Mouse (Mus musculus) T-helper 2 cell (primary cell): ENCODE data around the gene Adgrg4.

Experiments
- in situ Hi-C: fragments of 300-600 bp; cut with MboI, MseI; formaldehyde crosslinking; loops from one replicate; pipeline ENCODE4 v1.15.1; 2025; ENCODE audit warnings: high pct_unique_total_duplicates

The Adgrg4 gene

GRCm38 (mm10) chrX:56869863-56870262 is at the start of gene Adgrg4:
TSS of gene Adgrg4 (plus strand) at chrX:56870163.
- in situ Hi-C loops: no loop called here

GRCm38 (mm10) chrX:56821765-56822603 is 48.0 kb upstream of the Adgrg4 start, which contains the start of gene Map7d3:
TSS of gene Map7d3 (minus strand) at chrX:56822326.
- in situ Hi-C loops: no loop called here

GRCm38 (mm10) chrX:56827492-56827891 is 42.5 kb upstream of the Adgrg4 start:
- in situ Hi-C loops: no loop called here

- in situ Hi-C loops: no loop called here
Observed at GRCm38 (mm10) chrX:56835842-56836241, 34.1 kb upstream of the Adgrg4 start.

- in situ Hi-C loops: no loop called here
Observed at GRCm38 (mm10) chrX:56839369-56839768, 30.6 kb upstream of the Adgrg4 start.

GRCm38 (mm10) chrX:56841255-56841654 is 28.7 kb upstream of the Adgrg4 start:
- in situ Hi-C loops: loop anchor here (10.0 kb wide), 1 partner anchor 284 kb away; no protein-coding TSS in a partner anchor

- in situ Hi-C loops: no loop called here
Observed at GRCm38 (mm10) chrX:57012891-57013290, 142.9 kb downstream of the Adgrg4 start.

GRCm38 (mm10) chrX:57042774-57043173 is 172.8 kb downstream of the Adgrg4 start, which contains the start of gene Brs3:
TSS of gene Brs3 (plus strand) at chrX:57043074.
- in situ Hi-C loops: loop anchor here (10.0 kb wide), 1 partner anchor 438 kb away; the partner anchor contains the start of gene Slc9a6

GRCm38 (mm10) chrX:57043869-57044268 is 173.9 kb downstream of the Adgrg4 start:
- in situ Hi-C loops: loop anchor here (10.0 kb wide), 1 partner anchor 439 kb away; the partner anchor contains the start of gene Slc9a6
